Mouse (Mus musculus) olfactory bulb, adult 2 months (tissue): ENCODE measurements around the gene Nrm.

Source experiments
- CTCF ChIP-seq: fragments of 200-500 bp; IDR thresholded peaks from 2 replicates; pipeline ENCODE4 v1.5.1; 2012; ENCODE audit warnings: low read depth, mild to moderate bottlenecking, low read length, moderate library complexity; ENCODE audit not compliant: insufficient read depth
- POLR2A ChIP-seq: fragments of 200-500 bp; IDR thresholded peaks from 2 replicates; pipeline ENCODE4 v1.6.1; 2012; ENCODE audit warnings: mild to moderate bottlenecking, low read depth, low read length, moderate library complexity; ENCODE audit not compliant: insufficient read depth

GRCm38 (mm10) chr17:35835424-35836140 is 25.5 kb upstream of the Nrm start:
- no peak for TF ChIP-seq CTCF
- TF ChIP-seq POLR2A = no peak
